Mouse (Mus musculus) stomach, embryonic 15.5 days (tissue): ENCODE results near the gene G0s2. TPM values are rescaled to one million over a fixed set of nuclear protein-coding genes. Genes with fewer than 3 reads are reported as not detected.
A peak's percentile ranks its signal among the peaks of the same experiment; 100 is the strongest.

Experiments
- ATAC-seq: fragments of 200-750 bp; cut with Nextera tagmentation; 2 replicates; pipeline ENCODE4 v1.8.0; 2017; ENCODE audit warnings: low read depth, moderate number of reproducible peaks, moderate TSS enrichment; ENCODE audit not compliant: insufficient read depth, low FRiP score
- H3K27ac ChIP-seq: fragments of 300-500 bp; sonication (generic); 2 replicates; pipeline ENCODE4 v1.5.1; 2015; ENCODE audit warnings: mild to moderate bottlenecking, inconsistent platforms
- H3K27me3 ChIP-seq: fragments of 300-500 bp; sonication (generic); replicated peaks from 2 replicates; pipeline ENCODE4 v1.6.1; 2015; ENCODE audit warnings: inconsistent platforms
- H3K36me3 ChIP-seq: fragments of 300-500 bp; sonication (generic); 2 replicates; pipeline ENCODE4 v1.6.1; 2015; ENCODE audit warnings: inconsistent platforms
- H3K4me1 ChIP-seq: fragments of 300-500 bp; sonication (generic); 2 replicates; pipeline ENCODE4 v1.6.1; 2015; ENCODE audit warnings: inconsistent platforms
- H3K4me2 ChIP-seq: fragments of 300-500 bp; sonication (generic); 2 replicates; pipeline ENCODE4 v1.6.1; 2015; ENCODE audit warnings: mild to moderate bottlenecking, inconsistent platforms
- H3K4me3 ChIP-seq: fragments of 300-500 bp; sonication (generic); replicated peaks from 2 replicates; pipeline ENCODE4 v1.5.1; 2015; ENCODE audit warnings: inconsistent platforms
- H3K9ac ChIP-seq: fragments of 300-500 bp; sonication (generic); 2 replicates; pipeline ENCODE4 v1.6.1; 2015; ENCODE audit warnings: inconsistent platforms
- H3K9me3 ChIP-seq: fragments of 300-500 bp; sonication (generic); 2 replicates; pipeline ENCODE4 v1.6.1; 2016; ENCODE audit warnings: inconsistent platforms
- WGBS: fragments of 180-500 bp; shearing (Covaris S2); methylation state at CpG from one replicate; pipeline ENCODE4 v1.1.7; 2015; 5-methylcytosine and 5-hydroxymethylcytosine counted together
- polyA plus RNA-seq: library from polyadenylated mRNA; unstranded; fragments of >200 nt; fragmentation: Nextera tagmentation; extraction: Ambion mirVana; gene quantifications from 2 replicates; pipeline ENCODE4 v1.2.1, GENCODE M21; 2015

G0s2 gene
- polyA plus RNA-seq, 1 experiment from 2014 or later = 38.3 TPM

GRCm38 (mm10) chr1:193243571-193244193, 29.3 kb downstream of the G0s2 start:
- no peak overlapping the region for H3K27ac ChIP-seq
- H3K4me1 ChIP-seq = 0 out of 2 replicates have a peak, but pooled peaks cover 6% of the 10 kb centered on the region
- no peaks in the 10 kb centered on the region for H3K36me3 ChIP-seq
- H3K9ac ChIP-seq = no peak overlapping the region
- H3K9me3 ChIP-seq = no peaks in the 10 kb centered on the region
- 43% methylated on average over 10 of the region's 10 CpGs for WGBS
- no peak overlapping the region for H3K4me3 ChIP-seq
- no peak for ATAC-seq
- no peak overlapping the region for H3K4me2 ChIP-seq
- no peaks in the 10 kb centered on the region for H3K27me3 ChIP-seq

GRCm38 (mm10) chr1:193242863-193243262, 30.2 kb downstream of the G0s2 start:
- Histone ChIP-seq H3K4me1 (0 out of 2 replicates have a peak, but pooled peaks cover 6% of the 10 kb centered on the region), H3K4me2 (no peak overlapping the region), H3K27me3 (no peaks in the 10 kb centered on the region), H3K9ac (no peak overlapping the region), H3K27ac (no peak overlapping the region), H3K4me3 (no peak overlapping the region), H3K9me3 (no peaks in the 10 kb centered on the region), H3K36me3 (no peaks in the 10 kb centered on the region)
- WGBS = 68% methylated on average over 4 of the region's 4 CpGs
- ATAC-seq = no peak

DNA sequence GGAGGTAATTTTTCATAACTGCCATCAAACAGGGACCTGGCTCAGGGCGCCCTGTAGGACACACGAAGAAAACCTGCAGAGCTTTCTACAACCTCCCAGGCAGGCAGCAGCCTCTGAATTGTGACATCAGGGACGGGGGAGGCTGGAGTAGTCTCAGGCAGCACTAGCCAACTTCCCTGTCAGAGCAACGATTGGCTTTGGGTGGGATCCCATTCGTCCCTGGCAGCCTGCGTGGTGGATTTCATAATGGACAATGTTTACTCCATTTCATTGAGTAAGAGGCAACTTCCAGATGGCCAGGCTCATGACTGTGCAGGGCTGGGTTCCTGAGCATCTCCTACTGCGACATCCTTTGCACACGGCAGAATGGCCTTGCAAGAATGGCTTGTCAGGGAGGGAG, 30.8 kb downstream of the G0s2 start:
- Histone ChIP-seq H3K27ac (no peak overlapping the region), H3K4me3 (no peak overlapping the region), H3K9ac (no peak overlapping the region), H3K27me3 (no peaks in the 10 kb centered on the region), H3K4me1 (0 out of 2 replicates have a peak, but pooled peaks cover 6% of the 10 kb centered on the region), H3K36me3 (no peaks in the 10 kb centered on the region), H3K9me3 (no peaks in the 10 kb centered on the region), H3K4me2 (no peak overlapping the region)
- WGBS = 48% methylated on average over 8 of the region's 8 CpGs
- ATAC-seq = peak; percentile 35; the same call in 1 of the 2 replicates

- 0 out of 2 replicates have a peak, but pooled peaks cover 6% of the 10 kb centered on the region for H3K4me1 ChIP-seq
- no peak overlapping the region for H3K9ac ChIP-seq
- H3K4me2 ChIP-seq = no peak overlapping the region
- no peak overlapping the region for H3K4me3 ChIP-seq
- no peaks in the 10 kb centered on the region for H3K36me3 ChIP-seq
- 88% methylated on average over 4 of the region's 4 CpGs for WGBS
- H3K27me3 ChIP-seq = no peaks in the 10 kb centered on the region
- H3K27ac ChIP-seq = no peak overlapping the region
- no peaks in the 10 kb centered on the region for H3K9me3 ChIP-seq
- no peak for ATAC-seq
These were observed 31.6 kb downstream of the G0s2 start for GRCm38 (mm10) chr1:193241436-193241835.

DNA sequence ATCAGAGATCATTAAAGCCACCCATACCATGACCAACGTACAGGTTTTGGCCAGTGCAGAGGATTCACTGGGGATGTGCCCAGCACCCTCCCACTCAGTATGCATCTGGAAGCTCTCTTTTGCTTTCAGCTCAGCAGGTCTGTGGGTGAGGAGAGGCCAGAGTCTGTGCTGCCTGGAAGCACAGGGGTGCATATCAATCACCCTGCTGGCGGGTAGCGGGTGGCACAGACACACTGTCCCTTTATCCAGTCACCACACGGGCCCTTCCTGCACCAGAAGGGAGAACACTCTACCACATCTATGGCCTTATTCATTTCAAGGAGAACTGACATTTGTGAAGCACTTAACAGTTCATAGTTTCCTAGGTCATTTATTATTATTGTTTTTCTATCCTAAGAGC, 34.6 kb downstream of the G0s2 start:
- Histone ChIP-seq H3K9ac (no peak overlapping the region), H3K4me2 (no peak overlapping the region), H3K9me3 (no peaks in the 10 kb centered on the region), H3K4me1 (0 out of 2 replicates have a peak, but pooled peaks cover 6% of the 10 kb centered on the region), H3K27me3 (no peaks in the 10 kb centered on the region), H3K36me3 (no peaks in the 10 kb centered on the region), H3K27ac (no peak overlapping the region), H3K4me3 (no peak overlapping the region)
- 52% methylated on average over 4 of the region's 4 CpGs for WGBS
- ATAC-seq = no peak

DNA sequence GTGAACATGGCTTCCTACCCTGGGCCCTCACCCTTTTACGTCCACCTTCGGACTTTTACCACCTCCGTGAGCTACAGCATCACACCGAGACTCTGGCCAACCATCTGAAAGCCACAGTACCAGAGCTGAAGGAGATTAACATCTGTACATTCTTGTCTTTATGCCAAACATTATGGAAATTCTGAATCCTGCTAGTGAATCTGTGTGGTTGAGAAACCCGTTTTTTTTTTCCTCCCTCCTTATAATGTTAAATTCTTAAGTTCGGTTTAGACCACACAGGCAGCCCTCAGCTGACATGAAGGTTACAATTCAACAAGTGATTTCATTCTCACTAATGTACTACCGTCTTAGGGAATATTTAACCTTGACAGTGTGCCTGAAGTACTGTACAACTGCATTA, 38.1 kb downstream of the G0s2 start:
- H3K9me3 ChIP-seq = no peaks in the 10 kb centered on the region
- no peak for ATAC-seq
- no peaks in the 10 kb centered on the region for H3K4me1 ChIP-seq
- H3K36me3 ChIP-seq = no peaks in the 10 kb centered on the region
- no peak overlapping the region for H3K4me3 ChIP-seq
- no peak overlapping the region for H3K9ac ChIP-seq
- H3K4me2 ChIP-seq = no peak overlapping the region
- 56% methylated on average over 7 of the region's 7 CpGs for WGBS
- H3K27ac ChIP-seq = no peak overlapping the region
- H3K27me3 ChIP-seq = no peaks in the 10 kb centered on the region

- Histone ChIP-seq H3K36me3 (no peaks in the 10 kb centered on the region), H3K4me1 (no peaks in the 10 kb centered on the region), H3K27me3 (no peaks in the 10 kb centered on the region), H3K4me3 (no peak overlapping the region), H3K9me3 (no peaks in the 10 kb centered on the region), H3K4me2 (no peak overlapping the region), H3K27ac (no peak overlapping the region), H3K9ac (no peak overlapping the region)
- WGBS = 93% methylated on average over 2 of the region's 2 CpGs
- no peak for ATAC-seq
These were observed 38.8 kb downstream of the G0s2 start for GRCm38 (mm10) chr1:193234130-193234645.

DNA sequence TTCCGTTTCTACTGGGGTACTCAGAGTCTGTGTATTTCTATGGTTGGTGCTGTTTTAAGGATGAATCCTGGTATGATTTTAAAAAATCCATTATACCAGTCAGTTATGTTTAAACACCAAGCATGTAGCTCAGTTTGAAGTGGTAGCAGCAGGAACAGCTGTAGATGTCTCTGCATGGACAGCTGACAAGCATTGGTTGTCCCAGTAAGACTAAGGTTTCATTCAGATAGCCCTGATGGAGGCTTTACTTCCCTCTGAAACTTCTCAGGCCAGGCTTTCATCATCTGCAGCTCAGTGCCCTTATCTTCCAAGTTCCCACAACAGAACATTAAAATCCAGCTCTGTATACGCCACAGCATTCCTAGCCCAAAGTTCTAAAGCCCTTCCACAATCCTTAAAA, 40.3 kb downstream of the G0s2 start:
- Histone ChIP-seq H3K27ac (no peak overlapping the region), H3K4me2 (no peak overlapping the region), H3K9me3 (no peaks in the 10 kb centered on the region), H3K4me1 (no peaks in the 10 kb centered on the region), H3K36me3 (no peaks in the 10 kb centered on the region), H3K9ac (no peak overlapping the region), H3K27me3 (no peaks in the 10 kb centered on the region), H3K4me3 (no peak overlapping the region)
- ATAC-seq = no peak
- WGBS = 78% methylated on average over 2 of the region's 2 CpGs

DNA sequence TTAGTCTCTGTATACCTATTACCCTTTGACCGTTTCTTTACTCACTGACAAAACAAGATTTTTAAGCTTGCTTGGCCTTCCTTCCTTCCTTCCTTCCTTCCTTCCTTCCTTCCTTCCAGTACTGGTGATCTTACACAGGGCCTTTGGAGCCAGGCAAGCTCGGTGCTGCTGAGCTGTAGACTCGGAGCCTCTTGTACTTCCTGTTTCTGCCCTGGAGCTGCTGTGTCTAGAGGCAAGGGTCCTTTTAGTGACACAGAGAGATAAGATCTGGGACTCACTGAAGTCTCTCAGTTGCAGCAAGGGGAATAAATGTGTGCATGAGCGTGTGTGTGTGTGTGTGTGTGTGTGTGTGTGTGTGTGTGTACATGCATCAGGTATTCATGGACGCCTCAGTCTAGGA, 42.1 kb downstream of the G0s2 start:
- Histone ChIP-seq H3K27ac (no peak overlapping the region; the same call in 1 of the 2 replicates), H3K4me1 (no peaks in the 10 kb centered on the region), H3K4me3 (no peak overlapping the region), H3K9me3 (no peaks in the 10 kb centered on the region), H3K36me3 (no peaks in the 10 kb centered on the region), H3K4me2 (no peak overlapping the region), H3K9ac (no peak overlapping the region), H3K27me3 (no peaks in the 10 kb centered on the region)
- 43% methylated on average over 5 of the region's 5 CpGs for WGBS
- no peak for ATAC-seq

DNA sequence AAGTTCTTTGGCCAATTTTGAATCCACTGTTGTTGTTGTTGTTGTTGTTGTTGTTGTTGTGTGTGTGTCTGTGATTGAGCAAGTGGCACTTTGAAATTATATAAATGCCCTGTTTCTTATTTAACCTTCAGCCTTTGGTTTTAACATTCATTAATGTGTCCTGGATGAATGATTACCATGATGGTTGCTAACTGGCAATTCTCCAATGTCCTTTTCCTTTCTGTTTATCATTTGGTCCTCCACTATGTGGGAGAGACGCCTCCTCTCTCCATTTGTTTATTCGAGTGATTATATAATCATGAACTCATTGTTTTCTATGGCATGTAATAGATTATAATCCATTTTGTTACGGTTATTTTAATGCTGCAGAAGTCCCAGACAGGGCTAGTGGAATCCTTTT, 42.5 kb downstream of the G0s2 start:
- Histone ChIP-seq H3K27me3 (no peaks in the 10 kb centered on the region), H3K4me3 (no peak overlapping the region), H3K36me3 (no peaks in the 10 kb centered on the region), H3K9me3 (no peaks in the 10 kb centered on the region), H3K9ac (no peak overlapping the region), H3K4me2 (no peak overlapping the region), H3K4me1 (no peaks in the 10 kb centered on the region), H3K27ac (no peak overlapping the region)
- no peak for ATAC-seq
- WGBS = 37% methylated on average over 3 of the region's 3 CpGs

DNA sequence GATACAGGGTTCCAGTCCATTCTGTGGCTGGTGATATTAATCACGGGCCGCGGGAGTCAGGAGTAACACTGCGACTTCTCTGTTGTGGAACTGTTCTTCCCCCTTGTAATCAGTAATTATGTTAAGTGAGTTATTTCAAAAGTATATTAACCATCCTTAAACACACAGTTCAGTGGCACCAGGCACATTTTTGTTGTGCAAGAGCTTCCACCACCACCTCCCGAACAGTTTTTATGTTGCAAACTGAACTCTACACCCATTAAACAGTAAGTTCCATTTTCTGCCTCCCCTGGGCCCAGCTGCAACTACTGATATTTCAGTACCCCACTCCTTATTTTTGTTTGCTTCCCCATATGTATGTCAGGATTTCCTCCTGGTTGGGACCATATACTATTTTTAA, 43.4 kb downstream of the G0s2 start:
- Histone ChIP-seq H3K27me3 (no peaks in the 10 kb centered on the region), H3K4me1 (no peaks in the 10 kb centered on the region), H3K36me3 (no peaks in the 10 kb centered on the region), H3K9me3 (no peaks in the 10 kb centered on the region), H3K4me2 (no peak overlapping the region), H3K9ac (no peak overlapping the region), H3K4me3 (no peak overlapping the region), H3K27ac (no peak overlapping the region)
- WGBS = 85% methylated on average over 5 of the region's 5 CpGs
- ATAC-seq = no peak

DNA sequence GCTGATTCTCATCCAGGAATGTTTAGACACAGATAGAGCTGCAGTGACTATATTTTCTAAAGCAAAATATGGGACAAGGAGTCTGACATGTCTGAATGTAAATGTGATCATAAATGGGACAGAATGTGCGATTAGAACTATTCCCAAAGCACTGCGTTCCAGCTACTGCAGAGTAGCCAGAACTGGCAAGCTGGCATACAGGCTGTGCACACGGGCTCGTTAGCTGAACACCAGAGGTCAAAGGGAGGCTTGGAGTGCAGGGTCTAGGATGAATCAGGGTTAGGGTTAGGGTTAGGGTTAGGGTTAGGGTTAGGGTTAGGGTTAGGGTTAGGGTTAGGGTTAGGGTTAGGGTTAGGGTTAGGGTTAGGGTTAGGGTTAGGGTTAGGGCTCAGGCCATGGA, 45.5 kb downstream of the G0s2 start:
- 77% methylated on average over 4 of the region's 4 CpGs for WGBS
- no peaks in the 10 kb centered on the region for H3K27me3 ChIP-seq
- ATAC-seq = no peak
- H3K27ac ChIP-seq = no peak overlapping the region
- no peaks in the 10 kb centered on the region for H3K4me1 ChIP-seq
- no peak overlapping the region for H3K9ac ChIP-seq
- no peaks in the 10 kb centered on the region for H3K9me3 ChIP-seq
- H3K36me3 ChIP-seq = no peaks in the 10 kb centered on the region
- no peak overlapping the region for H3K4me2 ChIP-seq
- no peak overlapping the region for H3K4me3 ChIP-seq
